Mouse (Mus musculus): ENCODE measurements at regions not wholly inside any gene's neighbourhood (a gene's known extent, or its start where the extent isn't known, plus 50 kb on each side); places are given as distances from the start of the nearest gene placed in this dataset.

GRCm38 (mm10) chr5:132653694-132654300 lies 110.7 kb upstream of the Auts2 start:
- Histone ChIP-seq H3K27me3 (replicated peaks) (no peaks in the 10 kb centered on the region), H3K4me2 (no peak overlapping the region), H3K4me3 (replicated peaks) (no peak overlapping the region), H3K36me3 (no peaks in the 10 kb centered on the region), H3K4me1 (0 out of 2 replicates have a peak, but pooled peaks cover 4% of the 10 kb centered on the region), H3K9ac (replicated peaks) (no peak overlapping the region), H3K27ac (replicated peaks) (no peak overlapping the region), H3K9me3 (replicated peaks) (0 out of 2 replicates have a peak, but pooled peaks cover 7% of the 10 kb centered on the region)
- 45% methylated on average over 6 of the region's 6 CpGs for WGBS
- ATAC-seq (ENCODE audit: low FRiP score): no peak

- Histone ChIP-seq H3K4me2 (no peak overlapping the region), H3K36me3 (no peaks in the 10 kb centered on the region), H3K9me3 (replicated peaks) (no peaks in the 10 kb centered on the region), H3K4me1 (0 out of 2 replicates have a peak, but pooled peaks cover 4% of the 10 kb centered on the region), H3K27me3 (replicated peaks) (no peaks in the 10 kb centered on the region), H3K4me3 (replicated peaks) (no peak overlapping the region), H3K9ac (replicated peaks) (no peak overlapping the region), H3K27ac (replicated peaks) (no peak overlapping the region)
- no peak for ATAC-seq (ENCODE audit: low FRiP score)
- WGBS: 50% methylated on average over 1 of the region's 1 CpGs
Measured at GRCm38 (mm10) chr5:132652201-132652600, 109.1 kb upstream of the Auts2 start.

GRCm38 (mm10) chr5:132649771-132650170 lies 106.6 kb upstream of the Auts2 start:
- no peaks in the 10 kb centered on the region for H3K36me3 ChIP-seq
- 0 out of 2 replicates have a peak, but pooled peaks cover 4% of the 10 kb centered on the region for H3K4me1 ChIP-seq
- no peaks in the 10 kb centered on the region for H3K27me3 ChIP-seq (replicated peaks)
- H3K9ac ChIP-seq (replicated peaks): no peak overlapping the region
- H3K9me3 ChIP-seq (replicated peaks): no peaks in the 10 kb centered on the region
- no peak overlapping the region for H3K4me3 ChIP-seq (replicated peaks)
- no peak for ATAC-seq (ENCODE audit: low FRiP score)
- no peak overlapping the region for H3K4me2 ChIP-seq
- H3K27ac ChIP-seq (replicated peaks): no peak overlapping the region
- 74% methylated on average over 7 of the region's 7 CpGs for WGBS

DNA sequence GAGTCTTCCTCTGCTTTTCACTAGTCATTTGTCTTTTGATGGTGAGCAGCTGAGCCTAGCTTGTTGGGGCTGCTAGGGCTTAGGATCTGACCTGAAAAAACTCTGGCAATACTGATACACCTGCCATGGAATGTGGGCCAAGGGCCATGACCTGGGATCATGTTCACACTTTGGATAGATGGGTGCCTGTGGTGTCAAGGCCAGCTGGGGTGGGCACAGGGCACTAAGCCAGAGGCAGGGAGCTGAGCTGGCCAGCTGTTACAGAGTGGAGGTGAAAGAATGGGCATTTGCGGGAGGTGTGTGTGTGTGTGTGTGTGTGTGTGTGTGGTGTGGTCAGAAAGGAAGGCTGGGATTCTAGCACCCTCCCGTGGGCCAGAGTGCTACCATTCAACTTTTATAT lies 105.6 kb upstream of the Auts2 start:
- Histone ChIP-seq H3K36me3 (no peaks in the 10 kb centered on the region), H3K4me1 (0 out of 2 replicates have a peak, but pooled peaks cover 3% of the 10 kb centered on the region), H3K27ac (replicated peaks) (no peak overlapping the region), H3K4me3 (replicated peaks) (no peak overlapping the region), H3K27me3 (replicated peaks) (no peaks in the 10 kb centered on the region), H3K9ac (replicated peaks) (no peak overlapping the region), H3K9me3 (replicated peaks) (no peaks in the 10 kb centered on the region), H3K4me2 (no peak overlapping the region)
- WGBS: 52% methylated on average over 2 of the region's 2 CpGs
- ATAC-seq (ENCODE audit: low FRiP score): no peak

DNA sequence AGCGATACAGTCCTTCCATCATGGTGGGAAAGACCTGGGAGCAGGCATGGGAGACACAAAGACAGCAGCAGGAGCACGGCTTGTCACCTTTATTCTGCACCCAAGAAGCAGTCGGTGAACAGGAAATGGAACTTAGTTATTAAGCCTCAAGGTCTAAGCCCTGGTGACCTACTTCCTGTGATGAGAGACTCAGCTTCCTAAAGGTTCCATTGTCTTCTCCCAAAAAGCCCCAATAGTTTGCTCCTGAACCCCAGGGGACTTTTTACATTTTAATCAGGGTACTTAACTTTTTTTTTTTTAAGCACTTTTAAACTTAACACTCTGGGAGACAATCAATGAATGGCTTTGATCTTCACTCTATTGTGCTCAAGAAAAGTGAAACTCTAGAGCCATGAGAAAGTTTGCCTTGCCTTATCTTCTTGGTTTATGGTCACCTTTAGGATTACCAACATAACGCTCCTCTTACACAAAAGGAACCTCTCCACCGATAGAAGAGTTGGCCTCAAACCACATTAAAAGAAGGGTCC lies 101.6 kb upstream of the Auts2 start:
- 66% methylated on average over 5 of the region's 5 CpGs for WGBS
- H3K9ac ChIP-seq (replicated peaks): no peak overlapping the region
- H3K27me3 ChIP-seq (replicated peaks): no peaks in the 10 kb centered on the region
- H3K9me3 ChIP-seq (replicated peaks): no peaks in the 10 kb centered on the region
- no peak overlapping the region for H3K4me3 ChIP-seq (replicated peaks)
- no peak overlapping the region for H3K4me2 ChIP-seq
- no peaks in the 10 kb centered on the region for H3K36me3 ChIP-seq
- ATAC-seq (ENCODE audit: low FRiP score): no peak
- H3K27ac ChIP-seq (replicated peaks): no peak overlapping the region
- H3K4me1 ChIP-seq: no peaks in the 10 kb centered on the region

GRCm38 (mm10) chr5:132643270-132643669 lies 100.1 kb upstream of the Auts2 start:
- no peak overlapping the region for H3K9ac ChIP-seq (replicated peaks)
- no peak overlapping the region for H3K27ac ChIP-seq (replicated peaks)
- no peaks in the 10 kb centered on the region for H3K4me1 ChIP-seq
- H3K36me3 ChIP-seq: no peaks in the 10 kb centered on the region
- no peaks in the 10 kb centered on the region for H3K27me3 ChIP-seq (replicated peaks)
- ATAC-seq (ENCODE audit: low FRiP score): no peak
- no peaks in the 10 kb centered on the region for H3K9me3 ChIP-seq (replicated peaks)
- 34% methylated on average over 3 of the region's 3 CpGs for WGBS
- no peak overlapping the region for H3K4me3 ChIP-seq (replicated peaks)
- no peak overlapping the region for H3K4me2 ChIP-seq

DNA sequence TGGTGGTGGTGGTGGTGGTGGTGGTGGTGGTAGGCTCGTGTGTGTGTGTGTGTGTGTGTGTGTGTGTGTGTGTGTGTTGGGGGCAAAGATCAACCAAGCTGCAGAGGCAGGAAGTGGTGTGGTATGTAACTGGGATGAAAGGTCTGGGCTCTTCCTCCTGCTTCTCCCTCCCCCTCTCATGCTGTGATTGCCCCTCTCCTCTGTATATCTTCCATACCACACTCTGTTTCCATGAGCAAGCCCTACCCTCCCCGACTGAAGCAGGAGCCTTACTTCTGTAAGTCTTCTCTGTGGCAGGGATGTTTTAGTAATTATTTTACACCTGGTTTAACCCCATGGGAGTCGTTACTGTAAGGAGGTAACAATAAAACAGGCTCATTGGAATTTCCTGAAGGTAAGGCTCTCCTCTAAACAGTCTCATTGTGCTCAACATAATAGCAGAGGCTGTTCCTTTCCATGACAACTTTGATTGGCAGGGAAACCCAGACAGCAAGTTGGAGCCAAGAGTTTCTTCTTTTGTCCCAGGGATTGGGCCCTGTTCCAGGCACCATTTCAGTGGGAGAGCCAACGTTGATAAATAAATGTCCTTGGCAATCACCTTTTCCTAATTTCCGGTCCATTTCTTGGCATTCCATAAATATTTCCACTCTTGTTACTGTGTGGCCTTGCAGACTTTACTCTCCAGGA lies 90.2 kb upstream of the Auts2 start:
- Histone ChIP-seq H3K4me3 (replicated peaks) (no peak overlapping the region), H3K9me3 (replicated peaks) (peaks cover 9% of the 10 kb centered on the region; the same call in 1 of the 2 replicates), H3K4me1 (0 out of 2 replicates have a peak, but pooled peaks cover 4% of the 10 kb centered on the region), H3K27ac (replicated peaks) (no peak overlapping the region), H3K4me2 (no peak overlapping the region), H3K36me3 (no peaks in the 10 kb centered on the region), H3K27me3 (replicated peaks) (no peaks in the 10 kb centered on the region), H3K9ac (replicated peaks) (no peak overlapping the region)
- WGBS: 40% methylated on average over 5 of the region's 5 CpGs
- no peak for ATAC-seq (ENCODE audit: low FRiP score)

- Histone ChIP-seq H3K9me3 (replicated peaks) (0 out of 2 replicates have a peak, but pooled peaks cover 5% of the 10 kb centered on the region), H3K4me3 (replicated peaks) (no peak overlapping the region), H3K36me3 (no peaks in the 10 kb centered on the region), H3K27ac (replicated peaks) (no peak overlapping the region), H3K9ac (replicated peaks) (no peak overlapping the region), H3K4me1 (peaks cover 9% of the 10 kb centered on the region), H3K27me3 (replicated peaks) (no peaks in the 10 kb centered on the region), H3K4me2 (no peak overlapping the region)
- no peak for ATAC-seq (ENCODE audit: low FRiP score)
- 32% methylated on average over 7 of the region's 7 CpGs for WGBS
Measured at GRCm38 (mm10) chr5:132621751-132622150, 78.6 kb upstream of the Auts2 start.

DNA sequence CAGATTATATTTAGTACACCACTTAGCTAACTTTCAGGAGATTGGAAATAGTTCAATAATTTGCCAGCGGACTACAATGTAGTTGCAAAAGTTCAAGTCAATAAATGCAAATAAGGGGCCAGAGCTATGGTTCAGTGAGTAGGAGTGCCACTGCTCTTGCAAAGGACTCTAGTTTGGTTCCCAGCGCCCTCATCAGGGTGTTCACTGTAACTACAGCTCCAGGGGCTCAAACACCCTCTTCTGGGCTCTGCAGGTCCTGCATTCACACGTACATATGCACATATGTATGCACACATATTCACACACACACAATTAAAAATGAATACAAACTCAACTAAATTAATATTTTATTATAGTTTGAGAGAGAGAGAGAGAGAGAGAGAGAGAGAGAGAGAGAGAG lies 74.1 kb upstream of the Auts2 start:
- Histone ChIP-seq H3K27me3 (replicated peaks) (no peaks in the 10 kb centered on the region), H3K9ac (replicated peaks) (no peak overlapping the region), H3K36me3 (no peaks in the 10 kb centered on the region), H3K9me3 (replicated peaks) (0 out of 2 replicates have a peak, but pooled peaks cover 5% of the 10 kb centered on the region), H3K27ac (replicated peaks) (no peak overlapping the region), H3K4me1 (peaks cover 9% of the 10 kb centered on the region), H3K4me2 (no peak overlapping the region), H3K4me3 (replicated peaks) (no peak overlapping the region)
- no peak for ATAC-seq (ENCODE audit: low FRiP score)
- WGBS: 73% methylated on average over 3 of the region's 3 CpGs

DNA sequence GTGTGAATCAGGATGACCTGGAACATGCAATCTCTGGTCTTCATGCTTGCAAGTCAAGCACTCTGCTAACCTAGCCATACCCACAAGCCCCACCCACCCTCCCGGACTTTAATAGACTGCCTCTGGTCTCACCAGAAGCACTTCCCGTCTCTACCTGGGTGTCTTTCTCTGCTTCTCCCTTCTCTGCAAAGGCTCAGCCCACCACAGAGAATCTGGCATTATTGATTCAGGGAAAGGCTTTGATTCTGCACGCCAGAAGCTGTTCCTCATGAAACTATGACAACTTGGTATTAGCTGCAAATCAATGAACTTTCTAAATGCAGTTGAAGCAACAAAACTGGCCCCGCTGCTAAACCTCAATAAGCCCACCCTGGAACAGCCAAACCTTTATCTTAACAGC lies 66.1 kb upstream of the Auts2 start:
- WGBS: 75% methylated on average over 4 of the region's 4 CpGs
- no peak overlapping the region for H3K9ac ChIP-seq (replicated peaks)
- no peak for ATAC-seq (ENCODE audit: low FRiP score)
- H3K9me3 ChIP-seq (replicated peaks): no peaks in the 10 kb centered on the region
- H3K4me3 ChIP-seq (replicated peaks): no peak overlapping the region
- no peak overlapping the region for H3K4me2 ChIP-seq
- H3K4me1 ChIP-seq: no peaks in the 10 kb centered on the region
- H3K27ac ChIP-seq (replicated peaks): no peak overlapping the region
- H3K27me3 ChIP-seq (replicated peaks): no peaks in the 10 kb centered on the region
- no peaks in the 10 kb centered on the region for H3K36me3 ChIP-seq

DNA sequence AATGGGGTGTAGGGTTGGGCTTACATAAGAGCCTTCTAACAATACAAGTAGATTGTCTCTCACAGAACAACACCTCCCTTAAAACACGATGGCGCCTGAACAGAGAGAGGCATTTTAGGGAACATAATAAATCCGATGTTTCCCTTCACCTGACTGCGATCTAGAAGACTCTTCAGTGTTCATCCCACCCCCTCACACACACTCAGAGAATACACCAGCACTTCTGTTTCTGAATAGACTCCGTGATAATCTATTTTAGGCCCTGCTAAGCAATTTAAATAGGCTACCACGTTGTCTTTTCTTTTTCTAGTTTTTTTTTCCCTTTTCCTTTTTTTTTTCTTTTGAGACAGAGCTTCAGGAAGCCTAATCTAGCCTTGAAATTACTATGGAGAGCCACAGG lies 63.1 kb upstream of the Auts2 start:
- H3K36me3 ChIP-seq: no peaks in the 10 kb centered on the region
- H3K27me3 ChIP-seq (replicated peaks): no peaks in the 10 kb centered on the region
- no peak for ATAC-seq (ENCODE audit: low FRiP score)
- no peaks in the 10 kb centered on the region for H3K9me3 ChIP-seq (replicated peaks)
- WGBS: 33% methylated on average over 6 of the region's 6 CpGs
- H3K4me1 ChIP-seq: no peaks in the 10 kb centered on the region
- no peak overlapping the region for H3K4me3 ChIP-seq (replicated peaks)
- H3K27ac ChIP-seq (replicated peaks): no peak overlapping the region
- no peak overlapping the region for H3K9ac ChIP-seq (replicated peaks)
- H3K4me2 ChIP-seq: no peak overlapping the region

DNA sequence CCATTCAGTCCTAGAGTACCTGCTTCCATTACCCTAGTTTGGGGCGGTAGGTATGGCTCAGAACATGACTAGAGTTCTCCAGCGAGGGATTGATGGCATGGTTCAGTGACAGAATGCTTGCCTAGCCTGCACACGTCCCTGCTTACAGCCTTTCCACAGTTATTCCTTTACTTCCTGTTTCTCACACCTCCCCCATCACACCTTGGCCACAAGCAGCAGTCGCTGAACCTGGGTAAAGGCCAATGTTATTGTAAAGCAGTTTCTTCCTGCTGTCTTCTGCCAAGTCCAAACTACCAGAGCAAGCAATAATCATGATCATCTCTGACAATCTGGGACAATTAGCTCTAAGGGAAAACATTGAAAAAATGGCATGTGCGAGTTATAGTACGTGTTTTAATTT lies 51.7 kb upstream of the Auts2 start:
- ATAC-seq (ENCODE audit: low FRiP score): no peak
- no peaks in the 10 kb centered on the region for H3K36me3 ChIP-seq
- no peak overlapping the region for H3K4me3 ChIP-seq (replicated peaks)
- peaks cover 6% of the 10 kb centered on the region; the same call in 1 of the 2 replicates for H3K4me1 ChIP-seq
- no peak overlapping the region for H3K27ac ChIP-seq (replicated peaks)
- 56% methylated on average over 6 of the region's 6 CpGs for WGBS
- H3K27me3 ChIP-seq (replicated peaks): no peaks in the 10 kb centered on the region
- H3K4me2 ChIP-seq: no peak overlapping the region
- no peaks in the 10 kb centered on the region for H3K9me3 ChIP-seq (replicated peaks)
- no peak overlapping the region for H3K9ac ChIP-seq (replicated peaks)

All from neural tube, embryonic 15.5 days (tissue).